Mouse (Mus musculus) MEL (cell line): Measurements from ENCODE around the gene Nipsnap3b. TPM values are rescaled to one million over a fixed set of nuclear protein-coding genes. Genes with fewer than 3 reads are reported as not detected.

Experiments used
- DNase-seq: peaks from one replicate; pipeline ENCODE4 v3.0.0; 2011; ENCODE audit warnings: low read depth, low spot score
- H3K27ac ChIP-seq: 2 replicates; pipeline ENCODE4 v1.5.1; 2012; ENCODE audit warnings: low read depth, mild to moderate bottlenecking, control low read depth, low read length, moderate library complexity; ENCODE audit not compliant: control insufficient read depth
- H3K27me3 ChIP-seq, 2 experiments: fragments of 150-350 bp in 1 of 2; sonication (generic) in 1 of 2; 2 replicates each; pipeline ENCODE4 v1.6.1; 2012; ENCODE audit warnings: low read length in 2 of 2, mild to moderate bottlenecking in 2 of 2, improper control_type of control experiment in 1 of 2, moderate library complexity in 1 of 2; ENCODE audit not compliant: insufficient read depth in 2 of 2, control insufficient read depth in 1 of 2
- H3K36me3 ChIP-seq, 2 experiments: 2 replicates each; pipeline ENCODE4 v1.6.1; 2012 to 2014; ENCODE audit warnings: low read length in 2 of 2, improper control_type of control experiment in 1 of 2, inconsistent platforms in 1 of 2, mild to moderate bottlenecking in 1 of 2; ENCODE audit not compliant: insufficient read depth in 2 of 2, control insufficient read depth in 1 of 2
- H3K4me1 ChIP-seq, 2 experiments: fragments of 150-350 bp in 1 of 2; sonication (generic) in 1 of 2; 2 replicates each; pipeline ENCODE4 v1.6.1; 2012; ENCODE audit warnings: low read length in 2 of 2, improper control_type of control experiment in 1 of 2, mild to moderate bottlenecking in 1 of 2; ENCODE audit not compliant: insufficient read depth in 2 of 2, control insufficient read depth in 1 of 2
- H3K4me3 ChIP-seq, 2 experiments: fragments of 150-350 bp in 1 of 2; sonication (generic) in 1 of 2; 2 replicates each; pipeline ENCODE4 v1.5.1; 2012; ENCODE audit warnings: low read depth in 2 of 2, low read length in 2 of 2, mild to moderate bottlenecking in 2 of 2, moderate library complexity in 2 of 2, control low read depth in 1 of 2, improper control_type of control experiment in 1 of 2; ENCODE audit not compliant: control insufficient read depth in 1 of 2, insufficient read depth in 1 of 2
- H3K79me2 ChIP-seq: 2 replicates; pipeline ENCODE4 v1.6.1; 2012; ENCODE audit warnings: mild to moderate bottlenecking, low read length, moderate library complexity; ENCODE audit not compliant: control insufficient read depth, poor library complexity, insufficient read depth
- H3K9ac ChIP-seq: 2 replicates; pipeline ENCODE4 v1.6.1; 2012; ENCODE audit warnings: low read depth, mild to moderate bottlenecking, control low read depth, low read length, moderate library complexity; ENCODE audit not compliant: control insufficient read depth, poor library complexity, severe bottlenecking
- H3K9me3 ChIP-seq: fragments of 150-350 bp; sonication (generic); replicated peaks from 2 replicates; pipeline ENCODE4 v1.6.1; 2012; ENCODE audit warnings: mild to moderate bottlenecking, low read length, improper control_type of control experiment, moderate library complexity; ENCODE audit not compliant: insufficient read depth
- BHLHE40 ChIP-seq: IDR thresholded peaks from 2 replicates; pipeline ENCODE4 v1.6.1; 2012; ENCODE audit warnings: low read depth, mild to moderate bottlenecking, inconsistent platforms, low read length, improper control_type of control experiment, borderline replicate concordance
- ELF1 ChIP-seq: IDR thresholded peaks from 2 replicates; pipeline ENCODE4 v1.6.1; 2014; ENCODE audit warnings: low read depth, mild to moderate bottlenecking, inconsistent platforms, low read length, improper control_type of control experiment, moderate library complexity
- HCFC1 ChIP-seq: IDR thresholded peaks from 2 replicates; pipeline ENCODE4 v1.6.1; 2012; ENCODE audit warnings: low read depth, mild to moderate bottlenecking, inconsistent platforms, low read length, improper control_type of control experiment, moderate library complexity
- JUND ChIP-seq: IDR thresholded peaks from 2 replicates; pipeline ENCODE4 v1.6.1; 2011; ENCODE audit warnings: low read depth, mild to moderate bottlenecking, improper control_type of control experiment, low read length
- MAFK ChIP-seq: IDR thresholded peaks from 2 replicates; pipeline ENCODE4 v1.6.1; 2011; ENCODE audit warnings: low read depth, mild to moderate bottlenecking, low read length, improper control_type of control experiment, borderline replicate concordance
- MAX ChIP-seq: IDR thresholded peaks from 2 replicates; pipeline ENCODE4 v1.6.1; 2011; ENCODE audit warnings: low read length, improper control_type of control experiment
- MAZ ChIP-seq: IDR thresholded peaks from 2 replicates; pipeline ENCODE4 v1.6.1; 2012; ENCODE audit warnings: low read depth, mild to moderate bottlenecking, inconsistent platforms, low read length, improper control_type of control experiment
- MYB ChIP-seq: IDR thresholded peaks from 2 replicates; pipeline ENCODE4 v1.6.1; 2011; ENCODE audit warnings: mild to moderate bottlenecking, low read depth, low read length, improper control_type of control experiment
- MYC ChIP-seq: IDR thresholded peaks from 2 replicates; pipeline ENCODE4 v1.6.1; 2011; ENCODE audit warnings: low read depth, mild to moderate bottlenecking, low read length, improper control_type of control experiment, moderate library complexity
- NELFE ChIP-seq: IDR thresholded peaks from 2 replicates; pipeline ENCODE4 v1.6.1; 2011; ENCODE audit warnings: low read depth, low read length, improper control_type of control experiment
- NRF1 ChIP-seq: IDR thresholded peaks from 2 replicates; pipeline ENCODE4 v1.6.1; 2014; ENCODE audit warnings: low read depth, mild to moderate bottlenecking, inconsistent platforms, low read length, improper control_type of control experiment, moderate library complexity; ENCODE audit not compliant: poor library complexity, insufficient read depth, severe bottlenecking
- POLR2AphosphoS5 ChIP-seq: IDR thresholded peaks from 2 replicates; pipeline ENCODE4 v1.6.1; 2012; ENCODE audit warnings: low read depth, borderline replicate concordance, mild to moderate bottlenecking, inconsistent platforms, low read length, moderate library complexity, mixed read lengths
- RAD21 ChIP-seq: IDR thresholded peaks from 2 replicates; pipeline ENCODE4 v1.6.1; 2011; ENCODE audit warnings: mild to moderate bottlenecking, low read depth, low read length, improper control_type of control experiment
- SIN3A ChIP-seq: IDR thresholded peaks from 2 replicates; pipeline ENCODE4 v1.6.1; 2012; ENCODE audit warnings: low read length, improper control_type of control experiment, inconsistent platforms
- SMC3 ChIP-seq: IDR thresholded peaks from 2 replicates; pipeline ENCODE4 v1.6.1; 2011; ENCODE audit warnings: low read depth, low read length, improper control_type of control experiment
- TAL1 ChIP-seq: IDR thresholded peaks from 2 replicates; pipeline ENCODE4 v1.6.1; 2012; ENCODE audit warnings: mild to moderate bottlenecking, inconsistent platforms, low read length, moderate library complexity, mixed read lengths
- USF1 ChIP-seq: IDR thresholded peaks from 2 replicates; pipeline ENCODE4 v1.6.1; 2014; ENCODE audit warnings: low read depth, mild to moderate bottlenecking, inconsistent platforms, low read length, improper control_type of control experiment, moderate library complexity
- ZMIZ1 ChIP-seq: IDR thresholded peaks from 2 replicates; pipeline ENCODE4 v1.6.1; 2012; ENCODE audit warnings: low read depth, mild to moderate bottlenecking, inconsistent platforms, low read length, improper control_type of control experiment, moderate library complexity
- polyA plus RNA-seq, 2 experiments: library from polyadenylated mRNA; stranded (reverse) in 1 of 2; unstranded in 1 of 2; fragments of >175 nt in 1 of 2; fragments of >200 nt in 1 of 2; gene quantifications; 2 replicates each; pipeline versions ENCODE4 v1.2.1 to v1.2.4; 2012; ENCODE audit warnings: low replicate concordance in 2 of 2, low read depth in 1 of 2; ENCODE audit not compliant: insufficient read length in 2 of 2, insufficient read depth in 1 of 2, missing spikeins in 1 of 2
- total RNA-seq: library from RNA; depleted of rRNA; stranded (reverse); fragments of 300-350 nt; gene quantifications from 2 replicates; pipeline ENCODE4 v1.2.3, GENCODE M21; 2012

Nipsnap3b gene
- total and polyA plus RNA-seq, 3 experiments, result 28.0 to 57.1 TPM; not detected in 1

DNA sequence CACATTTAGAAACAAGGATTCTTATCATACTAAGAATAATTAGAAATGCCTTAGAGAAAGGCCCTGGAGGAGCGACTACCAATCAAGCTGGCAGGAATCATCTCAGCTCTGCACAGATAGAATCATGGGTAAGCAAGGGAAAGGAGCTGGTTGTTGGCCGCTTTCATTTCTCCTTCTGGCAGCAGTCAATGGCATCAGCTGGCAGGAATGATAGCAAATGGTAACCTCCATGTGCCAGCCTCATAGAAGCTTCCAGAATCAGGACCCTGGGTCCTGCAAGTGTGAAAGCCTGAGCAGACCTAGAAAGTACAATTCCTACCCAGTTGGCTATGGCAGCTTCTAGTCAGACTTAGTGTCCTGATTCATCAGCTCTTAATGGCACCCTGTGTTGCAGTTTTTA lies 25.4 kb upstream of the Nipsnap3b start:
- Histone ChIP-seq H3K9me3 (no peaks in the 10 kb centered on the region), H3K9ac (no peak overlapping the region), H3K27me3 (peaks cover 0 to 3% of the 10 kb centered on the region in 2 experiments; a peak in 2 of 4 replicates), H3K27ac (no peak overlapping the region), H3K4me3 (no peak overlapping the region), H3K79me2 (no peaks in the 10 kb centered on the region), H3K36me3 (no peaks in the 10 kb centered on the region), H3K4me1 (no peaks in the 10 kb centered on the region)
- no peak for DNase-seq
- TF ChIP-seq SIN3A, result no peak
- no peak for TF ChIP-seq USF1

DNA sequence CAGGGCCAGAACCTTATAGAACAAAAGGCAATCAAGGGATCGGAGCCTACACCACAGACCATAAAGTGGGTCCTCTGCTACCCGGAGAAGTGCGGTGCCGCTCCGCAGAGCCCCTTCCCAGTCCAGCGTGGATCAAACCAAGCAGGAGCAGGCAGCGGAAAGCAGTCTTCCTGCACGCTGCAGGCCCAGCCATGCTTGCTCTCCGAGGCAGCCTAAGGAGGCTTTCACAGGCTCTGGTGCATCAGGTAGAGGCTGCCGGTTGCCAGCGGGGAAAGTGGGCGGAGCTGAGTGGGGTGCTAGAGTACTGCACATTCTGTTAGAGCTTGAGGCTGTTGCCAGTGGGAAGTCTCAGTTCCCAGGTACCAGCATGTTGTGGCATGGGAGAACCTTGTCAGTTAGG lies 22.4 kb upstream of the Nipsnap3b start, which contains the start of gene Nipsnap3a:
Gene Nipsnap3a (plus strand): TSS at position 25 of the 400 bp plus-strand sequence.
- no peaks in the 10 kb centered on the region for H3K9me3 ChIP-seq
- TF ChIP-seq MYB, result no peak
- TF ChIP-seq, all 39 proteins: peak for 0
- no peaks in the 10 kb centered on the region for H3K4me1 ChIP-seq
- no peaks in the 10 kb centered on the region for H3K79me2 ChIP-seq
- H3K27ac ChIP-seq, result no peak within 1 kb of the TSS
- no peak within 1 kb of the TSS for H3K4me3 ChIP-seq
- peaks cover 0 to 2% of the 10 kb centered on the region in 2 experiments for H3K27me3 ChIP-seq
- no peak within 1 kb of the TSS for H3K9ac ChIP-seq
- no peak for DNase-seq
- no peaks in the 10 kb centered on the region for H3K36me3 ChIP-seq

DNA sequence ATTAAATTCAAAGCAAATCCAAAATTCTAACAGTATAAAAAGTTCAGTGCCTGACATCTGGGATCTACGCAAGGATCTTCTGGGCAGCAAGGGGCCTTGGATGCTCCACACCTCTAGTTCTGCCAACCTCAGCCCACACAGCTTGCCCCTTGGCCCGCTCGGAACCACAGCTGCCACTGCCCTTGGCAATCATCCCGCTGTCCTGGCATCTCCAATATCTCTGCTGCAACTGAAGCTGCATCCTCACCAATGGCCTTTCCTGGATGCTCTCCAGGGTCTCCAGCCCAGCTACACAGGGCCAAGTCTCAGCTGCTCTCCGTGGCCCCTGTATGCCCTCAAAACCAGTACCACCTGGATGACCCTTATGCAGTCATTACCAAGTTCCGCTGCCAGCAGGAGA lies 12.2 kb upstream of the Nipsnap3b start:
- no peaks in the 10 kb centered on the region for H3K9me3 ChIP-seq
- TF ChIP-seq ZMIZ1 (no peak), TAL1 (no peak), MYC (no peak), RAD21 (no peak), BHLHE40 (no peak), MAX (no peak), MAFK (no peak), NRF1 (no peak), HCFC1 (no peak), ELF1 (no peak), MAZ (no peak), POLR2AphosphoS5 (no peak), NELFE (no peak), SMC3 (no peak), JUND (no peak)
- no peak overlapping the region for H3K9ac ChIP-seq
- no peaks in the 10 kb centered on the region for H3K36me3 ChIP-seq
- no peaks in the 10 kb centered on the region for H3K4me1 ChIP-seq
- H3K79me2 ChIP-seq, result no peaks in the 10 kb centered on the region
- H3K27me3 ChIP-seq, result peaks cover 10 to 13% of the 10 kb centered on the region in 2 experiments
- no peak overlapping the region for H3K4me3 ChIP-seq
- no peak overlapping the region for H3K27ac ChIP-seq
- DNase-seq, result no peak
